Mouse (Mus musculus): ENCODE results near the gene Gzmf.
"Not testable (repeated sequence)": the region's sequence is repeated elsewhere in the genome, so short reads cannot be mapped to it uniquely, and the experiment has no call there.

Gzmf gene

GRCm38 (mm10) chr14:56211317-56211716 lies at the start of gene Gzmf:
Gzmf (minus strand) TSS chr14:56211417.
- no peak for DNase-seq (ENCODE audit: low spot score)

GRCm38 (mm10) chr14:56240409-56240808 lies 29.2 kb upstream of the Gzmf start:
- no peak for DNase-seq (ENCODE audit: low spot score)

- DNase-seq (ENCODE audit: low spot score) = no peak
These were observed 23.3 kb upstream of the Gzmf start, which contains the start of gene Gzmc for GRCm38 (mm10) chr14:56234556-56234955. Gzmc (minus strand) TSS chr14:56234656.

GRCm38 (mm10) chr14:56205613-56206012 lies 5.6 kb downstream of the Gzmf start:
- DNase-seq (ENCODE audit: low spot score) = no peak

DNA sequence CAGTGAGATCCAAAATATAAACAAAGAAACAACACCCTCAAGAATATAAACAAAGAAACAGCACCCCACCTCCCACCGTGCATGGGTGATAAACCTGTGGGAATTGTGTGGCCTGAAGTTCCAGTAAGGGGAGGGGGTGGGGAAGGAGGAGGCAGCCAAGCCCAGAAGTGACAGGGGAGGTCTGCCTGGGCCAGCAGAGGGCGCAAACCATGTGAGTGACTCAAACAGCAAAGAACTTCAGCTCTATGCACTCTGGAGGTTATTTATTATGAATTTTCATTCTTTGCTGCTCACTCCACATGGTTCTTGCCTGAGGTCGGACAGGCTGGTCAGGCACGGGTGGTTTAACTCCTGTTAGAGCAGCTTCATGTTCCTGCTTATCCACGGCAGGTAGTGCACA lies 6.2 kb downstream of the Gzmf start:
- peak; percentile 30 for DNase-seq (ENCODE audit: low spot score)

- peak; percentile 65 for DNase-seq (ENCODE audit: low spot score)
These were observed 7.2 kb downstream of the Gzmf start for GRCm38 (mm10) chr14:56203975-56204374.

GRCm38 (mm10) chr14:56186946-56187345 lies 24.3 kb downstream of the Gzmf start:
- DNase-seq (ENCODE audit: low spot score) = no peak

DNA sequence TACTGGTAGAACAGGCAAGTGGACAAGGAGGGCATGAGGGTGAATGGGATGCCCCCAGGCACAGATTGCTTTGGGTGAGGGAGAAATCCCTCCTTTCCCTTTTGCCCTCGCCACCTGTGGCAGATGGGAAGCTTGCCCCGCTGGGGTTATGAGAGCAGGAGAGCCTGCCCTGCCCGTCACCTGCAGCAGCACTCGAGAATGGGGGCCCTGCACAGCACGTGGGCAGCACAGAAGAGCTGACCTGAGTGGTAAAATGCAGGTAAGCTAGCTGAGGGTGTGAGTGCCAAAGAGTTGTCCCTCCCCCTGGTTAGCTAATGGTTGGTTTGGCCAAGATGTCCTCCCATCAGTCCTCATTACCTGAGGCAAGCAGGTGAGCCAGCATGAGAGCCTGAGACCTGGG lies 24.7 kb downstream of the Gzmf start:
- DNase-seq (ENCODE audit: low spot score) = no peak

GRCm38 (mm10) chr14:56177651-56178050 lies 33.6 kb downstream of the Gzmf start:
- DNase-seq (ENCODE audit: low spot score) = peak; percentile 46

DNA sequence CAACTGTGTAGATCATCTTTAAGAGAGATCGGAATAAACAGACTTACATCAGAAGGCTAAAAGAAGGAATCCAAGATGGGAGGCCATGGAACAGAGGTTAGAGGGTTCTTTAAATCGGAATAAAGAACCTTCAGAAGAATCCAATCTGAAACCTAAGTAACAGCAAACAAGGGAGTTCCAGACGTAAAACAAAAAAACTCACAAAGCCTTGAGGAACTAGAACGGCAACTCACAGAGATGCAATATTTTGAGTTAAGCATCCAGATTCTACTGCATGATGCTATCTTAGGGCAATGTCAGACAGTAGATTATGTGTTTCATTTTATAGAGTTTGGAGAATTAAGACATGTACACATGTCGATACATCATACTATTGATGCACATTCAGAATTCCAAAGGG lies 36.7 kb downstream of the Gzmf start, which contains the start of gene Gzmn:
Gene Gzmn, minus strand, starts transcription at position 101 of the 400 bp plus-strand sequence.
- no peak for DNase-seq (ENCODE audit: low spot score)

GRCm38 (mm10) chr14:56173396-56173795 lies 37.8 kb downstream of the Gzmf start:
- DNase-seq (ENCODE audit: low spot score) = no peak

GRCm38 (mm10) chr14:56172744-56173143 lies 38.5 kb downstream of the Gzmf start:
- DNase-seq (ENCODE audit: low spot score) = no peak

DNA sequence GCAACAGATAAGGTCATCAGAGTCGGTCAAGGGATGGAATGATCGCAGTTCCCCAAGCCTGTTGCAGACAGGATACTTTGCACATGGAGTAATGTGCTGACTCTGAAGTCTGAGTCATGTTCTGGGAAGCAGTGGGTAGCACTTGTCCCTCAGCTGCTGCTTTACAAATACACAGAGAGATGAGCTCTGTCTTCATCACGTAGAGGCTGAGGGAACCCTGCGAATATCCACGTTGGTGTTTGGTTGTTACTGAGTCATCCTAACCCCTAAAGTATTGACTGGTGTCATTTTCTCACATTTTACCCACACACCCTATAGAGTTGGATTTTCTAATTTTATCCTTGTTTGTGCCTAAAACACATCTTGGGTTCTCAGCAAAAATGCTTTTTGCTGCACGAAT lies 43.2 kb downstream of the Gzmf start:
- no peak for DNase-seq (ENCODE audit: low spot score)

- DNase-seq (ENCODE audit: low spot score) = no peak
These were observed 49.1 kb downstream of the Gzmf start for GRCm38 (mm10) chr14:56162109-56162508.

DNA sequence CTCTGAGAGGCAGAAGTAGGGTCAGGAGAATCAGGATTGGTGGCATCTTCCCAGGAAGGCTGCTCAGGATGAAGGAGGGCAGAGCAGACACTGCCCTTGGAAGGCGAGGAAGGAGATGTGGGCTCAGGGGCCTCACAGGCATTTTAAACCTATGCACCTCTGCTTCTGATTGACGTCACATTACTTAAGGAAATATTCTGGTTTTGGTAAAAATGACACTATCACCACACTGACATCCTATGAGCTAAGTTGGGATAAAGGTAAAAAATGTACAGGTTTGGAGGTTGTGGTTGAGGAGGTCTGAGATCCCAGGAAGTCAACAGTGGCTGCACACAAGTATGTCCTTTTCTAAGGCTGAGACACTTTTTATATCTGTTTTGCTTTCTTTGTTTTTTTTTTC lies 51.7 kb downstream of the Gzmf start, which contains the start of gene Gzmg:
Gene Gzmg, minus strand, starts transcription at position 101 of the 400 bp plus-strand sequence.
- not testable (repeated sequence) for DNase-seq (ENCODE audit: low spot score)

- DNase-seq (ENCODE audit: low spot score) = no peak
These were observed 55.9 kb downstream of the Gzmf start for GRCm38 (mm10) chr14:56155340-56155739.

Data from urinary bladder, postnatal 25 days (tissue).